Mouse (Mus musculus): ENCODE results near the gene Sfxn5.

Gene Sfxn5

GRCm38 (mm10) chr6:85364439-85364838, 31.2 kb upstream of the Sfxn5 start:
- DNase-seq (ENCODE audit: low spot score) = no peak

GRCm38 (mm10) chr6:85363906-85364260, 30.7 kb upstream of the Sfxn5 start:
- DNase-seq (ENCODE audit: low spot score) = no peak

GRCm38 (mm10) chr6:85363231-85363905, 30.1 kb upstream of the Sfxn5 start:
- no peak for DNase-seq (ENCODE audit: low spot score)

- DNase-seq (ENCODE audit: low spot score) = no peak
Observed at GRCm38 (mm10) chr6:85362610-85363009, 29.4 kb upstream of the Sfxn5 start.

- DNase-seq (ENCODE audit: low spot score) = no peak
Observed at GRCm38 (mm10) chr6:85360311-85360710, 27.1 kb upstream of the Sfxn5 start.

- DNase-seq (ENCODE audit: low spot score) = no peak
Observed at GRCm38 (mm10) chr6:85358877-85359276, 25.7 kb upstream of the Sfxn5 start.

- no peak for DNase-seq (ENCODE audit: low spot score)
Observed at GRCm38 (mm10) chr6:85356682-85357465, 23.7 kb upstream of the Sfxn5 start.

GRCm38 (mm10) chr6:85355753-85356152, 22.5 kb upstream of the Sfxn5 start:
- no peak for DNase-seq (ENCODE audit: low spot score)

GRCm38 (mm10) chr6:85354709-85355108, 21.5 kb upstream of the Sfxn5 start:
- DNase-seq (ENCODE audit: low spot score) = no peak

GRCm38 (mm10) chr6:85353706-85354105, 20.5 kb upstream of the Sfxn5 start:
- DNase-seq (ENCODE audit: low spot score) = no peak

- no peak for DNase-seq (ENCODE audit: low spot score)
Observed at GRCm38 (mm10) chr6:85350157-85350556, 16.9 kb upstream of the Sfxn5 start.

- no peak for DNase-seq (ENCODE audit: low spot score)
Observed at GRCm38 (mm10) chr6:85349246-85349645, 16.0 kb upstream of the Sfxn5 start.

GRCm38 (mm10) chr6:85348133-85348532, 14.9 kb upstream of the Sfxn5 start:
- no peak for DNase-seq (ENCODE audit: low spot score)

- DNase-seq (ENCODE audit: low spot score) = peak; percentile 72
Observed at GRCm38 (mm10) chr6:85346028-85346634, 12.9 kb upstream of the Sfxn5 start.

GRCm38 (mm10) chr6:85344929-85345328, 11.7 kb upstream of the Sfxn5 start:
- DNase-seq (ENCODE audit: low spot score) = no peak

- no peak for DNase-seq (ENCODE audit: low spot score)
Observed at GRCm38 (mm10) chr6:85343027-85343426, 9.8 kb upstream of the Sfxn5 start.

GRCm38 (mm10) chr6:85341814-85342501, 8.7 kb upstream of the Sfxn5 start:
- no peak for DNase-seq (ENCODE audit: low spot score)

GRCm38 (mm10) chr6:85340184-85340583, 7.0 kb upstream of the Sfxn5 start:
- no peak for DNase-seq (ENCODE audit: low spot score)

- DNase-seq (ENCODE audit: low spot score) = no peak
Observed at GRCm38 (mm10) chr6:85339273-85339901, 6.2 kb upstream of the Sfxn5 start.

GRCm38 (mm10) chr6:85336944-85337343, 3.7 kb upstream of the Sfxn5 start:
- DNase-seq (ENCODE audit: low spot score) = no peak

GRCm38 (mm10) chr6:85335352-85335751, 2.1 kb upstream of the Sfxn5 start:
- DNase-seq (ENCODE audit: low spot score) = no peak

GRCm38 (mm10) chr6:85334851-85335250, 1.6 kb upstream of the Sfxn5 start:
- DNase-seq (ENCODE audit: low spot score) = no peak
